Mouse (Mus musculus): Measurements from ENCODE around the gene Numb. TPM values are rescaled to one million over a fixed set of nuclear protein-coding genes. Genes with fewer than 3 reads are reported as not detected.
A peak's percentile ranks its signal among the peaks of the same experiment; 100 is the strongest.

Gene Numb
- total and polyA plus RNA-seq, 3 experiments = 8.4 to 14.6 TPM; not detected in 1

DNA sequence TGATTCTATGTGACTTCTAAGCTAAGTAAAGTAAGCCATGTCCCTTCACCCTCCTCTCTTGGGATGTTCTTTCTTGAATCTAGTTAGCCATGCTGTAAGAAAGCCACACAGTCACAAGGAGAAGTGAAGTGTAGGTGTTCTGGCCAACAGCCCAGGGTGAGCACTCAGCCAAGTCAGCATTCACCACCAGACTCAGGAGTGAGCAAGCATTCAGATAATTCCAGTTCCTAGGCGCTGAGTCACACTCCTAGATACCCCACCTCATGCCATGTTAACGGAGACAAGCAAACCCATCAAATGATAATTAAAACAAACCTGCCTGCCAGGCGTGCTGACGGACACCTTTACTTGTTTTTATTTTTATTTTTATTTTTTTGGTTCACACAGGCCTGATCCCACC is 47.1 kb downstream of the Numb start (continued):
- TF ChIP-seq NRF1 (IDR thresholded peaks at IDR 0.05; ENCODE audit: insufficient read depth, low read depth, low read length, poor library complexity, severe bottlenecking) = no peak
- peak; percentile 82 for TF ChIP-seq ETS1 (IDR thresholded peaks at IDR 0.05; ENCODE audit: low read depth, low read length)
- no peak for TF ChIP-seq POLR2AphosphoS2 (IDR thresholded peaks at IDR 0.05; ENCODE audit: low read length)
- TF ChIP-seq UBTF (IDR thresholded peaks at IDR 0.05; ENCODE audit: borderline replicate concordance, insufficient read depth, low read depth, low read length) = no peak
- TF ChIP-seq CHD2 (IDR thresholded peaks at IDR 0.05; ENCODE audit: low read length) = no peak
- peak; percentile 78 for TF ChIP-seq MAFK (IDR thresholded peaks at IDR 0.05; ENCODE audit: borderline replicate concordance, low read depth, low read length)
- TF ChIP-seq NELFE (IDR thresholded peaks at IDR 0.05; ENCODE audit: low read depth, low read length) = no peak
- peak; percentile 31; the same call in 1 of the 2 replicates for TF ChIP-seq MAX (IDR thresholded peaks at IDR 0.05; ENCODE audit: low read length)

- Histone ChIP-seq H3K36me3 (ENCODE audit: control insufficient read depth in 1 of 2, insufficient read depth in 2 of 2, low read length in 2 of 2) (peaks cover 0 to 17% of the 10 kb centered on the region in 2 experiments; a peak in 2 of 4 replicates), H3K9me3 (replicated peaks; ENCODE audit: insufficient read depth, low read length) (no peaks in the 10 kb centered on the region), H3K4me1 (ENCODE audit: control insufficient read depth in 1 of 2, insufficient read depth in 2 of 2, low read length in 2 of 2) (peaks cover 2 to 9% of the 10 kb centered on the region in 2 experiments; a peak in 3 of 4 replicates), H3K4me3 (ENCODE audit: control insufficient read depth in 1 of 2, insufficient read depth in 1 of 2, low read depth in 2 of 2, low read length in 2 of 2) (no peak overlapping the region), H3K27ac (ENCODE audit: control insufficient read depth, low read depth, low read length) (no peak overlapping the region), H3K27me3 (ENCODE audit: control insufficient read depth in 1 of 2, insufficient read depth in 2 of 2, low read length in 2 of 2) (no peaks in the 10 kb centered on the region), H3K9ac (ENCODE audit: control insufficient read depth, low read depth, low read length, poor library complexity, severe bottlenecking) (no peak overlapping the region), H3K79me2 (ENCODE audit: control insufficient read depth, insufficient read depth, low read length, poor library complexity) (no peaks in the 10 kb centered on the region)
- peak; percentile 55 for DNase-seq (ENCODE audit: low read depth, low spot score)
- TF ChIP-seq CTCF (IDR thresholded peaks at IDR 0.05 in 2 of 3, conservative IDR thresholded peaks at IDR 0.05 in 1 of 3; ENCODE audit: control insufficient read depth in 1 of 3, insufficient read depth in 1 of 3, low read depth in 2 of 3, low read length in 3 of 3, poor library complexity in 1 of 3, severe bottlenecking in 1 of 3) = peak in 2 of 3 experiments; percentile 24 to 36; a peak in 2 of 6 replicates
- peak; percentile 18; the same call in 1 of the 2 replicates for TF ChIP-seq SMC3 (IDR thresholded peaks at IDR 0.05; ENCODE audit: low read depth, low read length)
- TF ChIP-seq ZC3H11A (IDR thresholded peaks at IDR 0.05; ENCODE audit: low read depth, low read length) = no peak
- no peak for TF ChIP-seq ZMIZ1 (IDR thresholded peaks at IDR 0.05; ENCODE audit: low read depth, low read length)
These were observed 57.2 kb downstream of the Numb start for GRCm38 (mm10) chr12:83864501-83864900.

- DNase-seq (ENCODE audit: low read depth, low spot score) = peak; percentile 35
- H3K79me2 ChIP-seq (ENCODE audit: control insufficient read depth, insufficient read depth, low read length, poor library complexity) = no peaks in the 10 kb centered on the region
- no peak overlapping the region for H3K9ac ChIP-seq (ENCODE audit: control insufficient read depth, low read depth, low read length, poor library complexity, severe bottlenecking)
- H3K4me3 ChIP-seq (ENCODE audit: control insufficient read depth in 1 of 2, insufficient read depth in 1 of 2, low read depth in 2 of 2, low read length in 2 of 2) = no peak overlapping the region
- no peaks in the 10 kb centered on the region for H3K9me3 ChIP-seq (replicated peaks; ENCODE audit: insufficient read depth, low read length)
- peak in 1 of 2 experiments; percentile 26; a peak in 1 of 4 replicates for TF ChIP-seq EP300 (IDR thresholded peaks at IDR 0.05; ENCODE audit: low read depth in 1 of 2, low read length in 2 of 2)
- TF ChIP-seq NELFE (IDR thresholded peaks at IDR 0.05; ENCODE audit: low read depth, low read length) = no peak
- 0 out of 2 replicates have a peak, but pooled peaks have one; percentile 9 for TF ChIP-seq GATA1 (IDR thresholded peaks at IDR 0.05; ENCODE audit: low read depth, low read length)
- peaks cover 0 to 17% of the 10 kb centered on the region in 2 experiments; a peak in 2 of 4 replicates for H3K36me3 ChIP-seq (ENCODE audit: control insufficient read depth in 1 of 2, insufficient read depth in 2 of 2, low read length in 2 of 2)
- no peak overlapping the region for H3K27ac ChIP-seq (ENCODE audit: control insufficient read depth, low read depth, low read length)
- no peaks in the 10 kb centered on the region for H3K27me3 ChIP-seq (ENCODE audit: control insufficient read depth in 1 of 2, insufficient read depth in 2 of 2, low read length in 2 of 2)
- peaks cover 2 to 9% of the 10 kb centered on the region in 2 experiments; a peak in 3 of 4 replicates for H3K4me1 ChIP-seq (ENCODE audit: control insufficient read depth in 1 of 2, insufficient read depth in 2 of 2, low read length in 2 of 2)
These were observed 59.9 kb downstream of the Numb start for GRCm38 (mm10) chr12:83861880-83862279.

All from MEL (cell line).